Mouse (Mus musculus) G1E (cell line): ENCODE data around the gene Atp5g1. TPM values are rescaled to one million over a fixed set of nuclear protein-coding genes. Genes with fewer than 3 reads are reported as not detected.
"Not testable (repeated sequence)": the region's sequence is repeated elsewhere in the genome, so short reads cannot be mapped to it uniquely, and the experiment has no call there.

Experiments
- ATAC-seq: 2 replicates; pipeline ENCODE4 v1.8.0; 2016; ENCODE audit warnings: mild to moderate bottlenecking; ENCODE audit not compliant: insufficient number of reproducible peaks, poor library complexity, low FRiP score, severe bottlenecking; ENCODE audit errors: extremely low read depth
- DNase-seq: peaks from one replicate; pipeline ENCODE4 v3.0.0; 2012; ENCODE audit warnings: low spot score
- H3K27me3 ChIP-seq: 2 replicates; pipeline ENCODE4 v1.6.1; 2012; ENCODE audit warnings: mild to moderate bottlenecking, low read length, inconsistent platforms; ENCODE audit not compliant: insufficient read depth
- H3K36me3 ChIP-seq: replicated peaks from 2 replicates; pipeline ENCODE3; 2012; ENCODE audit warnings: mild to moderate bottlenecking, inconsistent platforms
- H3K4me1 ChIP-seq: 2 replicates; pipeline ENCODE4 v1.6.1; 2012; ENCODE audit warnings: low read depth, low read length, inconsistent platforms, mixed read lengths; ENCODE audit not compliant: insufficient read depth
- H3K4me3 ChIP-seq: 2 replicates; pipeline ENCODE4 v1.5.1; 2012; ENCODE audit warnings: low read depth, mild to moderate bottlenecking, inconsistent platforms, low read length, moderate library complexity, mixed read lengths
- H3K9me3 ChIP-seq: replicated peaks from 2 replicates; pipeline ENCODE4 v1.6.1; 2012; ENCODE audit warnings: inconsistent platforms
- CTCF ChIP-seq: IDR thresholded peaks from 2 replicates; pipeline ENCODE4 v1.5.1; 2012; ENCODE audit warnings: low read depth, low read length, inconsistent platforms, mixed read lengths
- GATA1 ChIP-seq: IDR thresholded peaks from 2 replicates; pipeline ENCODE4 v1.6.1; 2012; ENCODE audit warnings: borderline replicate concordance, low read length, inconsistent platforms, mixed read lengths
- GATA2 ChIP-seq: IDR thresholded peaks from 2 replicates; pipeline ENCODE4 v1.6.1; 2012; ENCODE audit warnings: low read depth, low read length, inconsistent platforms, borderline replicate concordance
- POLR2AphosphoS5 ChIP-seq: IDR thresholded peaks from 2 replicates; pipeline ENCODE4 v1.6.1; 2012; ENCODE audit warnings: low read depth, low read length, inconsistent platforms; ENCODE audit not compliant: insufficient replicate concordance
- TAL1 ChIP-seq: conservative IDR thresholded peaks from 2 replicates; pipeline ENCODE4 v1.6.1; 2012; ENCODE audit warnings: low read depth, low read length, inconsistent platforms, mixed read lengths
- polyA plus RNA-seq: library from polyadenylated mRNA; stranded (reverse); fragments of >175 nt; gene quantifications from 2 replicates; pipeline ENCODE4 v1.2.3, GENCODE M21; 2012
- total RNA-seq, 2 experiments: library from RNA; stranded (forward) in 1 of 2; stranded (reverse) in 1 of 2; fragments of 200-1000 nt in 1 of 2; fragments of >200 nt in 1 of 2; fragmentation: Nextera tagmentation in 1 of 2; gene quantifications; 2 replicates each; pipeline ENCODE4 v1.2.3; 2014 to 2017

The Atp5g1 gene
- total and polyA plus RNA-seq, 3 experiments: 108 to 385 (median 304) TPM

GRCm38 (mm10) chr11:96114077-96114476, 38.6 kb upstream of the Atp5g1 start:
- H3K9me3 ChIP-seq: no peaks in the 10 kb centered on the region
- no peaks in the 10 kb centered on the region for H3K4me1 ChIP-seq
- H3K4me3 ChIP-seq: no peak overlapping the region
- TF ChIP-seq CTCF (no peak), GATA1 (no peak), POLR2AphosphoS5 (no peak), TAL1 (no peak), GATA2 (no peak)
- DNase-seq (no peak), ATAC-seq (no peak)
- H3K36me3 ChIP-seq: no peaks in the 10 kb centered on the region
- peaks cover 9% of the 10 kb centered on the region for H3K27me3 ChIP-seq

GRCm38 (mm10) chr11:96111751-96112150, 36.3 kb upstream of the Atp5g1 start, which contains the start of gene Calcoco2:
Calcoco2 (minus strand) TSS chr11:96111964.
- Histone ChIP-seq H3K27me3 (peaks cover 9% of the 10 kb centered on the region), H3K9me3 (no peaks in the 10 kb centered on the region), H3K4me3 (no peak within 1 kb of the TSS), H3K4me1 (no peaks in the 10 kb centered on the region), H3K36me3 (no peaks in the 10 kb centered on the region)
- no peak for TF ChIP-seq GATA1
- TF ChIP-seq CTCF: no peak
- no peak for TF ChIP-seq GATA2
- no peak for TF ChIP-seq TAL1
- no peak for TF ChIP-seq POLR2AphosphoS5
- DNase-seq (no peak), ATAC-seq (no peak)

DNA sequence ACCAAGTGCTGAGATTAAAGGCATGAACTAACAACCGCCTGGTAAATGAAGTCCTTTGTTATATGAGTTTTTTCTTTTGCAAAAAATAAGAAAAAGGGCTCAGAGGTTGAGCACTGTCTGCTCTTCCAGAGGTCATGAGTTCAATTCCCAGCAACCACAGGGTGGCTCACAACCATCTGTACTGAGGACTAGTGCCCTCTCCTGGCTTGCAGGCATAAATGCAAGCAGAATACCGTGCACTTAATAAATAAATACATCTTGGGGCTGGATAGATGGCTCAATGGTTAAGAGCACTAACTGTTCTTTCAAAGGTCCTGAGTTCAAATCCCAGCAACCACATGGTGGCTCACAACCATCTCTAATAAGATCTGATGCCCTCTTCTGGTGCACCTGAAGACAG, 35.5 kb upstream of the Atp5g1 start:
- H3K27me3 ChIP-seq, ATAC-seq, H3K9me3 ChIP-seq, H3K4me1 ChIP-seq, DNase-seq, H3K4me3 ChIP-seq, H3K36me3 ChIP-seq: not testable (repeated sequence)
- 0 out of 2 replicates have a peak, but pooled peaks have one; percentile 8 for TF ChIP-seq CTCF

DNA sequence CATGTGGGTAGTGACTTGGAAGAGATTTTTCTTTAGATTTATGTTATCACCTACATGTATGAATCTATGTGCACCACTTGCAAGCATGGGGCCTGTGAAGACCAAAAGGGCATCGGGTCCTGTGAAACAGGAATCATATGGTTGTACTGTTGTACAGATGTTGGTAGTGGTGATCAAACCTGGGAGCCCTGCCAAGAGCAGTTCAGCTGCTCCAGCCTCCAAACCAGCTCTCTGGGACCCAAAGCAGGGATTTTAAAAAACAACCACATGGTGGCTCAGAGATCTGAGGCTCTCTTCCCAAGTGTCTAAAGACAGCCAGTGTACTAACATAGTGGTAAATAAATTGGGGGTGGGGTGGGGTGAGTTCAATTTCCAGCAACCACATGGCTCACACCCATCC, 32.9 kb upstream of the Atp5g1 start:
- DNase-seq (no peak), ATAC-seq (no peak)
- TF ChIP-seq GATA2 (no peak), TAL1 (no peak), CTCF (no peak), POLR2AphosphoS5 (no peak), GATA1 (no peak)
- Histone ChIP-seq H3K9me3 (no peaks in the 10 kb centered on the region), H3K4me3 (no peak overlapping the region), H3K27me3 (peaks cover 6% of the 10 kb centered on the region), H3K4me1 (no peaks in the 10 kb centered on the region), H3K36me3 (no peaks in the 10 kb centered on the region)

- TF ChIP-seq GATA1 (no peak), GATA2 (no peak), CTCF (peak; percentile 93)
- Histone ChIP-seq H3K9me3 (no peaks in the 10 kb centered on the region), H3K36me3 (no peaks in the 10 kb centered on the region), H3K4me1 (no peaks in the 10 kb centered on the region), H3K4me3 (no peak overlapping the region), H3K27me3 (peaks cover 23% of the 10 kb centered on the region)
- ATAC-seq (no peak), DNase-seq (peak; percentile 47)
Measured at GRCm38 (mm10) chr11:96093361-96093760, 17.9 kb upstream of the Atp5g1 start.

GRCm38 (mm10) chr11:96092674-96093291, 17.3 kb upstream of the Atp5g1 start:
- TF ChIP-seq GATA1: no peak
- TF ChIP-seq POLR2AphosphoS5: no peak
- no peak for TF ChIP-seq TAL1
- TF ChIP-seq GATA2: no peak
- no peak for TF ChIP-seq CTCF
- Histone ChIP-seq H3K4me1 (no peaks in the 10 kb centered on the region), H3K9me3 (peaks cover 3% of the 10 kb centered on the region), H3K4me3 (no peak overlapping the region), H3K27me3 (peaks cover 20% of the 10 kb centered on the region), H3K36me3 (no peaks in the 10 kb centered on the region)
- ATAC-seq (no peak), DNase-seq (no peak)

- no peak for TF ChIP-seq POLR2AphosphoS5
- no peak for TF ChIP-seq GATA2
- TF ChIP-seq CTCF: no peak
- TF ChIP-seq TAL1: no peak
- TF ChIP-seq GATA1: no peak
- no peak for ATAC-seq
- peaks cover 12% of the 10 kb centered on the region for H3K27me3 ChIP-seq
- H3K4me3 ChIP-seq: no peak overlapping the region
- no peak for DNase-seq
- peaks cover 3% of the 10 kb centered on the region for H3K9me3 ChIP-seq
- H3K4me1 ChIP-seq: no peaks in the 10 kb centered on the region
- no peaks in the 10 kb centered on the region for H3K36me3 ChIP-seq
Measured at GRCm38 (mm10) chr11:96091073-96091472, 15.6 kb upstream of the Atp5g1 start.
